Mouse (Mus musculus): ENCODE data around the gene Tns1. TPM values are rescaled to one million over a fixed set of nuclear protein-coding genes. Genes with fewer than 3 reads are reported as not detected.

Tns1 gene
- polyA plus RNA-seq, 1 experiment from 2014 or later = 16.5 TPM

- no peak overlapping the region for H3K4me3 ChIP-seq
Observed at GRCm38 (mm10) chr1:73963626-73964025, 160.6 kb downstream of the Tns1 start.

GRCm38 (mm10) chr1:73962668-73963371 lies 161.4 kb downstream of the Tns1 start:
- Histone ChIP-seq H3K27ac (peak overlapping the region; percentile 26; the same call in 1 of the 2 replicates), H3K36me3 (no peaks in the 10 kb centered on the region), H3K4me3 (no peak overlapping the region), H3K27me3 (replicated peaks) (no peaks in the 10 kb centered on the region), H3K9me3 (no peaks in the 10 kb centered on the region), H3K4me1 (peaks cover 26% of the 10 kb centered on the region), H3K9ac (no peak overlapping the region), H3K4me2 (replicated peaks) (peak overlapping the region; percentile 33)
- peak; percentile 88 for ATAC-seq (ENCODE audit: low FRiP score, low read depth)
- 14% methylated on average over 12 of the region's 12 CpGs for WGBS

More at GRCm38 (mm10) chr1:73963626-73964025, 160.6 kb downstream of the Tns1 start:
- H3K9me3 ChIP-seq = no peaks in the 10 kb centered on the region
- no peaks in the 10 kb centered on the region for H3K36me3 ChIP-seq
- no peak overlapping the region for H3K27ac ChIP-seq
- no peak for ATAC-seq (ENCODE audit: low FRiP score, low read depth)
- H3K27me3 ChIP-seq (replicated peaks) = no peaks in the 10 kb centered on the region
- 39% methylated on average over 8 of the region's 8 CpGs for WGBS
- no peak overlapping the region for H3K4me2 ChIP-seq (replicated peaks)
- no peak overlapping the region for H3K9ac ChIP-seq
- peaks cover 34% of the 10 kb centered on the region for H3K4me1 ChIP-seq

- Histone ChIP-seq H3K9ac (no peak overlapping the region), H3K36me3 (no peaks in the 10 kb centered on the region), H3K4me1 (peaks cover 24% of the 10 kb centered on the region), H3K27ac (no peak overlapping the region), H3K27me3 (replicated peaks) (no peaks in the 10 kb centered on the region), H3K9me3 (no peaks in the 10 kb centered on the region), H3K4me2 (replicated peaks) (peak overlapping the region; percentile 33; the same call in 1 of the 2 replicates), H3K4me3 (no peak overlapping the region)
- no peak for ATAC-seq (ENCODE audit: low FRiP score, low read depth)
- WGBS = 86% methylated on average over 5 of the region's 5 CpGs
Observed at GRCm38 (mm10) chr1:73962049-73962448, 162.2 kb downstream of the Tns1 start.

- no peak overlapping the region for H3K27ac ChIP-seq
- no peak for ATAC-seq (ENCODE audit: low FRiP score, low read depth)
- H3K4me1 ChIP-seq = peaks cover 30% of the 10 kb centered on the region
- 90% methylated on average over 10 of the region's 10 CpGs for WGBS
- H3K9me3 ChIP-seq = no peaks in the 10 kb centered on the region
- H3K27me3 ChIP-seq (replicated peaks) = no peaks in the 10 kb centered on the region
- no peak overlapping the region for H3K4me2 ChIP-seq (replicated peaks)
- H3K4me3 ChIP-seq = no peak overlapping the region
- H3K36me3 ChIP-seq = no peaks in the 10 kb centered on the region
- H3K9ac ChIP-seq = no peak overlapping the region
Observed at GRCm38 (mm10) chr1:73959758-73960157, 164.5 kb downstream of the Tns1 start.

GRCm38 (mm10) chr1:73959344-73959743 lies 164.9 kb downstream of the Tns1 start:
- 92% methylated on average over 6 of the region's 6 CpGs for WGBS
- Histone ChIP-seq H3K4me3 (no peak overlapping the region), H3K4me1 (peaks cover 30% of the 10 kb centered on the region), H3K9me3 (no peaks in the 10 kb centered on the region), H3K4me2 (replicated peaks) (no peak overlapping the region), H3K36me3 (no peaks in the 10 kb centered on the region), H3K27ac (no peak overlapping the region), H3K9ac (no peak overlapping the region), H3K27me3 (replicated peaks) (no peaks in the 10 kb centered on the region)
- no peak for ATAC-seq (ENCODE audit: low FRiP score, low read depth)

- Histone ChIP-seq H3K9ac (no peak overlapping the region), H3K27me3 (replicated peaks) (no peaks in the 10 kb centered on the region), H3K27ac (no peak overlapping the region), H3K4me2 (replicated peaks) (no peak overlapping the region), H3K36me3 (no peaks in the 10 kb centered on the region), H3K4me1 (peaks cover 22% of the 10 kb centered on the region), H3K9me3 (no peaks in the 10 kb centered on the region), H3K4me3 (no peak overlapping the region)
- 40% methylated on average over 9 of the region's 9 CpGs for WGBS
- ATAC-seq (ENCODE audit: low FRiP score, low read depth) = no peak
Observed at GRCm38 (mm10) chr1:73958210-73958983, 165.9 kb downstream of the Tns1 start.

- 81% methylated on average over 4 of the region's 4 CpGs for WGBS
Observed at GRCm38 (mm10) chr1:73957428-73957827, 166.8 kb downstream of the Tns1 start.

GRCm38 (mm10) chr1:73956320-73956719 lies 167.9 kb downstream of the Tns1 start:
- ATAC-seq (ENCODE audit: low FRiP score, low read depth) = no peak
- no peak overlapping the region for H3K9ac ChIP-seq
- peaks cover 11% of the 10 kb centered on the region; the same call in 1 of the 2 replicates for H3K4me1 ChIP-seq
- no peaks in the 10 kb centered on the region for H3K9me3 ChIP-seq
- H3K4me2 ChIP-seq (replicated peaks) = no peak overlapping the region
- no peak overlapping the region for H3K4me3 ChIP-seq
- no peak overlapping the region for H3K27ac ChIP-seq
- 0 out of 2 replicates have a peak, but pooled peaks cover 3% of the 10 kb centered on the region for H3K36me3 ChIP-seq
- no peaks in the 10 kb centered on the region for H3K27me3 ChIP-seq (replicated peaks)
- WGBS = 100% methylated on average over 1 of the region's 1 CpGs

More at GRCm38 (mm10) chr1:73957428-73957827, 166.8 kb downstream of the Tns1 start:
- no peak for ATAC-seq (ENCODE audit: low FRiP score, low read depth)
- Histone ChIP-seq H3K4me3 (no peak overlapping the region), H3K9me3 (no peaks in the 10 kb centered on the region), H3K9ac (no peak overlapping the region), H3K36me3 (0 out of 2 replicates have a peak, but pooled peaks cover 3% of the 10 kb centered on the region), H3K4me2 (replicated peaks) (no peak overlapping the region), H3K27ac (no peak overlapping the region), H3K27me3 (replicated peaks) (no peaks in the 10 kb centered on the region), H3K4me1 (peaks cover 14% of the 10 kb centered on the region; the same call in 1 of the 2 replicates)

- WGBS = 22% methylated on average over 4 of the region's 4 CpGs
- Histone ChIP-seq H3K36me3 (0 out of 2 replicates have a peak, but pooled peaks cover 3% of the 10 kb centered on the region), H3K4me2 (replicated peaks) (no peak overlapping the region), H3K9ac (no peak overlapping the region), H3K4me1 (peaks cover 11% of the 10 kb centered on the region; the same call in 1 of the 2 replicates), H3K9me3 (no peaks in the 10 kb centered on the region), H3K4me3 (no peak overlapping the region), H3K27me3 (replicated peaks) (no peaks in the 10 kb centered on the region), H3K27ac (no peak overlapping the region)
- no peak for ATAC-seq (ENCODE audit: low FRiP score, low read depth)
Observed at GRCm38 (mm10) chr1:73955259-73955842, 168.9 kb downstream of the Tns1 start.

- H3K4me1 ChIP-seq = peaks cover 11% of the 10 kb centered on the region; the same call in 1 of the 2 replicates
- H3K27me3 ChIP-seq (replicated peaks) = no peaks in the 10 kb centered on the region
- H3K36me3 ChIP-seq = 0 out of 2 replicates have a peak, but pooled peaks cover 3% of the 10 kb centered on the region
- no peak for ATAC-seq (ENCODE audit: low FRiP score, low read depth)
- H3K27ac ChIP-seq = no peak overlapping the region
- no peak overlapping the region for H3K9ac ChIP-seq
- H3K9me3 ChIP-seq = no peaks in the 10 kb centered on the region
- H3K4me3 ChIP-seq = no peak overlapping the region
- 58% methylated on average over 4 of the region's 4 CpGs for WGBS
- H3K4me2 ChIP-seq (replicated peaks) = no peak overlapping the region
Observed at GRCm38 (mm10) chr1:73954614-73955013, 169.6 kb downstream of the Tns1 start.

- H3K27ac ChIP-seq = no peak overlapping the region
- peaks cover 11% of the 10 kb centered on the region; the same call in 1 of the 2 replicates for H3K4me1 ChIP-seq
- no peak overlapping the region for H3K9ac ChIP-seq
- no peaks in the 10 kb centered on the region for H3K27me3 ChIP-seq (replicated peaks)
- no peak overlapping the region for H3K4me2 ChIP-seq (replicated peaks)
- H3K4me3 ChIP-seq = no peak overlapping the region
- ATAC-seq (ENCODE audit: low FRiP score, low read depth) = no peak
- no peaks in the 10 kb centered on the region for H3K9me3 ChIP-seq
- WGBS = 93% methylated on average over 6 of the region's 6 CpGs
- H3K36me3 ChIP-seq = 0 out of 2 replicates have a peak, but pooled peaks cover 3% of the 10 kb centered on the region
Observed at GRCm38 (mm10) chr1:73954015-73954408, 170.2 kb downstream of the Tns1 start.

Data from neural tube, embryonic 12.5 days (tissue).